Mouse (Mus musculus) forebrain, postnatal 0 days (tissue): Measurements from ENCODE around the gene Hspa1l. TPM values are rescaled to one million over a fixed set of nuclear protein-coding genes. Genes with fewer than 3 reads are reported as not detected.

Experiments used
- ATAC-seq: fragments of 200-750 bp; cut with Nextera tagmentation; 2 replicates; pipeline ENCODE4 v1.8.0; 2017; ENCODE audit warnings: mild to moderate bottlenecking, moderate library complexity
- DNase-seq: peaks from one replicate; pipeline ENCODE4 v3.0.0-alpha.2; 2015
- H3K27ac ChIP-seq: fragments of 300-500 bp; sonication (generic); 2 replicates; pipeline ENCODE4 v1.5.1; 2014; ENCODE audit warnings: low read depth, mild to moderate bottlenecking, antibody characterized with exemption, low read length, moderate library complexity, mixed read lengths
- H3K27me3 ChIP-seq: fragments of 300-500 bp; sonication (generic); 2 replicates; pipeline ENCODE4 v1.6.1; 2014; ENCODE audit warnings: mild to moderate bottlenecking, low read length, mixed read lengths; ENCODE audit not compliant: insufficient read depth
- H3K36me3 ChIP-seq: fragments of 300-500 bp; sonication (generic); 2 replicates; pipeline ENCODE4 v1.6.1; 2014; ENCODE audit warnings: mild to moderate bottlenecking, moderate library complexity; ENCODE audit not compliant: insufficient read depth
- H3K4me1 ChIP-seq: fragments of 300-500 bp; sonication (generic); 2 replicates; pipeline ENCODE4 v1.6.1; 2014; ENCODE audit warnings: antibody characterized with exemption; ENCODE audit not compliant: insufficient read depth
- H3K4me2 ChIP-seq: fragments of 300-500 bp; sonication (generic); 2 replicates; pipeline ENCODE4 v1.6.1; 2014; ENCODE audit warnings: low read depth, mild to moderate bottlenecking, moderate library complexity
- H3K4me3 ChIP-seq: fragments of 300-500 bp; sonication (generic); 2 replicates; pipeline ENCODE4 v1.5.1; 2014; ENCODE audit warnings: low read depth, low read length, mixed read lengths
- H3K9ac ChIP-seq: fragments of 300-500 bp; sonication (generic); 2 replicates; pipeline ENCODE4 v1.6.1; 2014; ENCODE audit warnings: mild to moderate bottlenecking
- H3K9me3 ChIP-seq: fragments of 300-500 bp; sonication (generic); 2 replicates; pipeline ENCODE4 v1.6.1; 2016; ENCODE audit warnings: low read length
- CTCF ChIP-seq: sonication (generic); IDR thresholded peaks from 2 replicates; pipeline ENCODE4 v1.5.1; 2016; ENCODE audit warnings: antibody characterized with exemption, control low read depth, low read depth
- WGBS: fragments of 180-500 bp; shearing (Covaris S2); extraction: QIAGEN DNeasy Blood & Tissue Kit; methylation state at CpG from one replicate; pipeline ENCODE4 v1.1.7; 2014; 5-methylcytosine and 5-hydroxymethylcytosine counted together
- polyA plus RNA-seq: library from polyadenylated mRNA; unstranded; fragments of >200 nt; fragmentation: Nextera tagmentation; extraction: Ambion mirVana; gene quantifications from 2 replicates; pipeline ENCODE4 v1.2.1, GENCODE M21; 2015
- total RNA-seq: library from RNA; depleted of rRNA; stranded (reverse); fragments of >200 nt; gene quantifications from 2 replicates; pipeline ENCODE4 v1.2.3, GENCODE M21; 2014

Gene Hspa1l
- total and polyA plus RNA-seq, 2 experiments from 2014 or later: 0.24 to 0.36 TPM

- no peaks in the 10 kb centered on the region for H3K9me3 ChIP-seq
- no peak overlapping the region for H3K4me2 ChIP-seq
- H3K36me3 ChIP-seq: no peaks in the 10 kb centered on the region
- 62% methylated on average over 6 of the region's 6 CpGs for WGBS
- no peaks in the 10 kb centered on the region; the same call in 1 of the 2 replicates for H3K27me3 ChIP-seq
- H3K4me3 ChIP-seq: no peak overlapping the region
- ATAC-seq (no peak), DNase-seq (no peak)
- H3K9ac ChIP-seq: no peak overlapping the region
- H3K4me1 ChIP-seq: peaks cover 4% of the 10 kb centered on the region; the same call in 1 of the 2 replicates
- TF ChIP-seq CTCF: no peak
- peak overlapping the region; percentile 21; the same call in 1 of the 2 replicates for H3K27ac ChIP-seq
Measured at GRCm38 (mm10) chr17:35021842-35022477, 49.5 kb downstream of the Hspa1l start.

GRCm38 (mm10) chr17:35022541-35023060 lies 50.1 kb downstream of the Hspa1l start:
- Histone ChIP-seq H3K27ac (no peak overlapping the region), H3K4me2 (no peak overlapping the region), H3K4me3 (no peak overlapping the region), H3K27me3 (no peaks in the 10 kb centered on the region; the same call in 1 of the 2 replicates), H3K9me3 (no peaks in the 10 kb centered on the region), H3K36me3 (no peaks in the 10 kb centered on the region), H3K4me1 (peaks cover 4% of the 10 kb centered on the region; the same call in 1 of the 2 replicates), H3K9ac (no peak overlapping the region)
- no peak for DNase-seq
- no peak for ATAC-seq
- WGBS: 91% methylated on average over 8 of the region's 8 CpGs
- TF ChIP-seq CTCF: no peak

DNA sequence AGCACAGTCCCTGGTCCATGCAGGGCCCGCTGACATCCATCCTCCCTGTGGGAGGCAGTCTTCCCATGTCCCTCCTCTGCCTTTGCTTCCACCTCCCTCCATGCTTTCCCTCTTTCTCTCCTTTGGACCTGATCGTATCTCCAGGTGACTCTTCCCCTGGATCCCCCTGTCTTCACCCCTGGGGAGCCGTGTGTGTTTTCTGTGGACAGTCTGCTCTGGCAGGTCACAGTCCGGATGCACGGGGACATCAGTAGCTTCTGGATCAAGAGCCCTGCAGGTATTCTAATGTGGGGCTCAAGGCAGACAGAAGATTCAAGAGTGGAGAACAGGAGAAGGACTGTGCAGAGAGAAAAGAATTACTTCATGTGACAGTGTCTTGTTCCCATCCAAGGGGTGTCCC lies 50.7 kb downstream of the Hspa1l start:
- Histone ChIP-seq H3K4me2 (no peak overlapping the region), H3K4me1 (peaks cover 4% of the 10 kb centered on the region; the same call in 1 of the 2 replicates), H3K36me3 (no peaks in the 10 kb centered on the region), H3K9ac (no peak overlapping the region), H3K9me3 (no peaks in the 10 kb centered on the region), H3K27me3 (no peaks in the 10 kb centered on the region; the same call in 1 of the 2 replicates), H3K4me3 (no peak overlapping the region), H3K27ac (no peak overlapping the region)
- ATAC-seq (no peak), DNase-seq (no peak)
- WGBS: 82% methylated on average over 5 of the region's 5 CpGs
- no peak for TF ChIP-seq CTCF

DNA sequence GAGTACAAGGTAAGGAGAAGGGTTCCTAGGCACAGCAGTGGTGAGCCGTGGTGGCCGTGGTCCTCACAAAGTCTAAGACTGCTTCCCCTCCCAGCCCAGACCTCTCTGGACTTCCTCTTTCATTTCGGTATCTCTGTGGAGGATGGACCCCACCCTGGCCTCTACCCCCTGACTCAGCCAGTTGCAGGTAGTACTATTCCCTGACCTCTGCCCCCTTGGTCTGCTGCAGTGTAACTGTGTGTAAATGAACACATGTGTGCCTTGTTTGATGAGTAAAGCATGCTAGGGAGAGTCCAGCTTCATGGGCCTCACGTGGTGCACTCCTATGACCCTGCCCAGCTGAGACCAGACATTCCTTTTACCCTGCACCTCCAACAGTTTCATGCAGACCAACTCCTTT lies 51.3 kb downstream of the Hspa1l start:
- H3K9me3 ChIP-seq: no peaks in the 10 kb centered on the region
- H3K27ac ChIP-seq: no peak overlapping the region
- TF ChIP-seq CTCF: no peak
- no peak for DNase-seq
- no peak overlapping the region for H3K4me3 ChIP-seq
- H3K4me1 ChIP-seq: peaks cover 4% of the 10 kb centered on the region; the same call in 1 of the 2 replicates
- no peaks in the 10 kb centered on the region; the same call in 1 of the 2 replicates for H3K27me3 ChIP-seq
- H3K9ac ChIP-seq: no peak overlapping the region
- ATAC-seq: no peak
- H3K4me2 ChIP-seq: no peak overlapping the region
- 84% methylated on average over 4 of the region's 4 CpGs for WGBS
- no peaks in the 10 kb centered on the region for H3K36me3 ChIP-seq

GRCm38 (mm10) chr17:35024261-35024660 lies 51.8 kb downstream of the Hspa1l start:
- Histone ChIP-seq H3K4me3 (no peak overlapping the region), H3K36me3 (no peaks in the 10 kb centered on the region), H3K9me3 (no peaks in the 10 kb centered on the region), H3K4me1 (peaks cover 4% of the 10 kb centered on the region; the same call in 1 of the 2 replicates), H3K4me2 (no peak overlapping the region), H3K9ac (no peak overlapping the region), H3K27ac (no peak overlapping the region), H3K27me3 (no peaks in the 10 kb centered on the region; the same call in 1 of the 2 replicates)
- DNase-seq (no peak), ATAC-seq (no peak)
- TF ChIP-seq CTCF: no peak
- 83% methylated on average over 12 of the region's 13 CpGs for WGBS

DNA sequence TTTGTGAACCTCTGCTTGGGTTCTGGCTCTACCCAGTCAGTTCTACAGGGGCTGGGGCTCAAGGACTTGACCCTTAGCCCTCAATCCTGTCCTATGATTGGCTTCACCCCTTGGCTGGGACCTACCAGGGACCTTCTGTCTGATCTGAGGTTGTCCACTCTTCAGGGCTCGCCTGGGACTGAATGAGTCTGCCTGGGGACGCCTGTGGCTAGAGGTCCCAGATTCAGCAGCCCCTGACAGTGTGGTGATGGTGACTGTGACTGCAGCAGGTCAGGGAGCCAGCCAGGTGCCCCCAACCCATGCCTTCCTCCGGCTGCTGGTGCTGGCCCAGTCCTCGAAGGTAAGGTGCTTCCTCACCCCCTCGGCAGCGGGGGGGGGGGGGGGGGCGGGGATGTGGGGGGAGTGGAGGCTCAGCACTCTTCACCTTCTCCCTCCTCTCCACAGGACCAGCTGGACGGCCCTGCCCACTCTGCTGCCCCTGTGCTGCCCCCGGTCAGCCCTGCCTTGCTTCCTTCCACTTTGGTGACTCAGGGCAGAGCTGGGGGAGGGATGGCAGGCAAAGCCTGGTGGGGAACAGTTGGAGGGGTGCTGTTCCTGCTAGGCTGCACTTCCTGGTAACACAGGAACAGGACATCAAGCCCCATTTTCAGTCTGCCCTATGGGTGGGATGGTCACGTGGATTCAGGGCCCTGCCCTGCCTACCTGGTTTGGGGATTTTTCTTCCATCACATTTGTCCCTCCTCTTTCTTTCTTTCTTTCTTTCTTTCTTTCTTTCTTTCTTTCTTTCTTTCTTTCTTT lies 52.4 kb downstream of the Hspa1l start:
- no peak for ATAC-seq
- no peaks in the 10 kb centered on the region; the same call in 1 of the 2 replicates for H3K27me3 ChIP-seq
- TF ChIP-seq CTCF: no peak
- 64% methylated on average over 8 of the region's 10 CpGs for WGBS
- H3K36me3 ChIP-seq: no peaks in the 10 kb centered on the region
- DNase-seq: no peak
- no peak overlapping the region for H3K27ac ChIP-seq
- H3K4me1 ChIP-seq: peaks cover 4% of the 10 kb centered on the region; the same call in 1 of the 2 replicates
- H3K9me3 ChIP-seq: no peaks in the 10 kb centered on the region
- no peak overlapping the region for H3K9ac ChIP-seq
- H3K4me3 ChIP-seq: no peak overlapping the region
- H3K4me2 ChIP-seq: no peak overlapping the region
